Mouse (Mus musculus): ENCODE measurements around the gene Lmod2.

DNA sequence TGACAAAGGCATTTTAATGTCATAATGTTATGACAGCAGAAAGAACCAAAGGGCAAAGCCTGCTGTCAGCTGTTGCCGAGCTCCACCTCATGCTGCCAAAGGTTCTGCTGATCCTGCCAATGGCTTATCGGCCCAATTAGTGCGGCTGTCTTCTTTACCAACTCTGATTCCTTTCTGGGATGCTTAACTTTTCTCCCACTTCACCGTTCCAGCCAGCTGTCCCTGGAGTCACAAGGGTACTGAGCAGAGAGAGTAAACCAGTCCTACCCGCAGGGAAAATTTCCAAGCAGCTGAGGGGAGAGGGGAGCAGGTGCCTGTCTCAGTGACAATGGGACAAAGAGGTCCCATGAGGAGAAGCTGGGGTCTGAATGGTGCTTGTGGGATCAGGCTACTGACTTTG, 2.1 kb downstream of the Lmod2 start:
- TF ChIP-seq CTCF (IDR thresholded peaks at IDR 0.05; ENCODE audit: borderline replicate concordance, control insufficient read depth, extremely low read depth, insufficient read depth, low read length, poor library complexity), result no peak
- no peak for TF ChIP-seq POLR2A (IDR thresholded peaks at IDR 0.05; ENCODE audit: control insufficient read depth, extremely low read depth, insufficient read depth, low read length, poor library complexity)

Measured in thymus, adult 2 months (tissue).